Mouse (Mus musculus) lung, postnatal 0 days (tissue): ENCODE results near the gene Tarbp2. TPM values are rescaled to one million over a fixed set of nuclear protein-coding genes. Genes with fewer than 3 reads are reported as not detected.

Source experiments
- ATAC-seq: fragments of 200-750 bp; cut with Nextera tagmentation; 2 replicates; pipeline ENCODE4 v1.8.0; 2017; ENCODE audit warnings: moderate library complexity
- DNase-seq: peaks from one replicate; pipeline ENCODE4 v3.0.0-alpha.2; 2016; ENCODE audit warnings: low spot score
- H3K27ac ChIP-seq: fragments of 300-500 bp; sonication (generic); 2 replicates; pipeline ENCODE4 v1.5.1; 2014; ENCODE audit warnings: antibody characterized with exemption, mild to moderate bottlenecking, low read length, mixed read lengths
- H3K27me3 ChIP-seq: fragments of 300-500 bp; sonication (generic); replicated peaks from 2 replicates; pipeline ENCODE4 v1.6.1; 2014; ENCODE audit warnings: low read length, mixed read lengths; ENCODE audit not compliant: insufficient read depth
- H3K36me3 ChIP-seq: fragments of 300-500 bp; sonication (generic); 2 replicates; pipeline ENCODE4 v1.6.1; 2014; ENCODE audit warnings: low read length, mixed read lengths; ENCODE audit not compliant: insufficient read depth
- H3K4me1 ChIP-seq: fragments of 300-500 bp; sonication (generic); 2 replicates; pipeline ENCODE4 v1.6.1; 2014; ENCODE audit warnings: antibody characterized with exemption, low read depth, low read length, mixed read lengths; ENCODE audit not compliant: insufficient read depth
- H3K4me2 ChIP-seq: fragments of 300-500 bp; sonication (generic); replicated peaks from 2 replicates; pipeline ENCODE4 v1.6.1; 2014; ENCODE audit warnings: low read depth, mild to moderate bottlenecking, low read length, moderate library complexity, mixed read lengths
- H3K4me3 ChIP-seq: fragments of 300-500 bp; sonication (generic); 2 replicates; pipeline ENCODE4 v1.5.1; 2014; ENCODE audit warnings: low read depth, low read length
- H3K9ac ChIP-seq: fragments of 300-500 bp; sonication (generic); replicated peaks from 2 replicates; pipeline ENCODE4 v1.6.1; 2014; ENCODE audit warnings: low read depth, mild to moderate bottlenecking
- H3K9me3 ChIP-seq: fragments of 300-500 bp; sonication (generic); 2 replicates; pipeline ENCODE4 v1.6.1; 2016; ENCODE audit warnings: low read length, mixed read lengths
- CTCF ChIP-seq: IDR thresholded peaks from 2 replicates; pipeline ENCODE4 v1.5.1; 2016; ENCODE audit warnings: antibody characterized with exemption, mild to moderate bottlenecking
- EP300 ChIP-seq: IDR thresholded peaks from 2 replicates; pipeline ENCODE4 v1.6.1; 2016; ENCODE audit warnings: antibody characterized with exemption, mild to moderate bottlenecking, control low read depth
- WGBS: fragments of 180-500 bp; shearing (Covaris S2); extraction: QIAGEN DNeasy Blood & Tissue Kit; methylation state at CpG from one replicate; pipeline ENCODE4 v1.1.7; 2014; 5-methylcytosine and 5-hydroxymethylcytosine counted together
- polyA plus RNA-seq: library from polyadenylated mRNA; unstranded; fragments of >200 nt; fragmentation: Nextera tagmentation; extraction: Ambion mirVana; gene quantifications from 2 replicates; pipeline ENCODE4 v1.2.1, GENCODE M21; 2015

The Tarbp2 gene
- polyA plus RNA-seq, 1 experiment from 2014 or later, result 42.8 TPM

GRCm38 (mm10) chr15:102555581-102555980 lies 37.6 kb downstream of the Tarbp2 start:
- no peak for ATAC-seq
- Histone ChIP-seq H3K4me1 (no peaks in the 10 kb centered on the region), H3K4me3 (no peak overlapping the region), H3K9me3 (no peaks in the 10 kb centered on the region), H3K27me3 (no peaks in the 10 kb centered on the region), H3K4me2 (no peak overlapping the region), H3K9ac (no peak overlapping the region), H3K36me3 (peaks cover 29% of the 10 kb centered on the region; the same call in 1 of the 2 replicates), H3K27ac (no peak overlapping the region)
- no peak for DNase-seq
- 98% methylated on average over 1 of the region's 1 CpGs for WGBS
- TF ChIP-seq EP300 (no peak), CTCF (no peak)

- H3K36me3 ChIP-seq, result peaks cover 14% of the 10 kb centered on the region; the same call in 1 of the 2 replicates
- H3K9me3 ChIP-seq, result no peaks in the 10 kb centered on the region
- H3K4me2 ChIP-seq, result no peak overlapping the region
- no peaks in the 10 kb centered on the region for H3K27me3 ChIP-seq
- no peak overlapping the region for H3K4me3 ChIP-seq
- no peaks in the 10 kb centered on the region for H3K4me1 ChIP-seq
- no peak for ATAC-seq
- DNase-seq, result peak; percentile 25
- peak; percentile 43 for TF ChIP-seq CTCF
- TF ChIP-seq EP300, result no peak
- peak overlapping the region; percentile 12; the same call in 1 of the 2 replicates for H3K27ac ChIP-seq
- H3K9ac ChIP-seq, result no peak overlapping the region
Measured at GRCm38 (mm10) chr15:102557580-102557979, 39.6 kb downstream of the Tarbp2 start.

GRCm38 (mm10) chr15:102562491-102562890 lies 44.5 kb downstream of the Tarbp2 start:
- Histone ChIP-seq H3K4me2 (no peak overlapping the region), H3K27ac (no peak overlapping the region), H3K4me1 (no peaks in the 10 kb centered on the region), H3K9ac (no peak overlapping the region), H3K36me3 (no peaks in the 10 kb centered on the region; the same call in 1 of the 2 replicates), H3K27me3 (no peaks in the 10 kb centered on the region), H3K4me3 (no peak overlapping the region), H3K9me3 (no peaks in the 10 kb centered on the region)
- no peak for TF ChIP-seq EP300
- no peak for TF ChIP-seq CTCF
- DNase-seq, result no peak
- WGBS, result 93% methylated on average over 1 of the region's 1 CpGs
- no peak for ATAC-seq

GRCm38 (mm10) chr15:102563061-102563460 lies 45.1 kb downstream of the Tarbp2 start:
- Histone ChIP-seq H3K36me3 (no peaks in the 10 kb centered on the region; the same call in 1 of the 2 replicates), H3K27me3 (no peaks in the 10 kb centered on the region), H3K9me3 (no peaks in the 10 kb centered on the region), H3K27ac (no peak overlapping the region), H3K4me2 (no peak overlapping the region), H3K4me1 (no peaks in the 10 kb centered on the region), H3K4me3 (no peak overlapping the region), H3K9ac (no peak overlapping the region)
- ATAC-seq, result no peak
- TF ChIP-seq EP300 (no peak), CTCF (no peak)
- WGBS, result 87% methylated on average over 3 of the region's 3 CpGs
- DNase-seq, result no peak

GRCm38 (mm10) chr15:102563681-102564080 lies 45.7 kb downstream of the Tarbp2 start:
- Histone ChIP-seq H3K27ac (no peak overlapping the region), H3K9me3 (no peaks in the 10 kb centered on the region), H3K36me3 (no peaks in the 10 kb centered on the region; the same call in 1 of the 2 replicates), H3K9ac (no peak overlapping the region), H3K4me1 (no peaks in the 10 kb centered on the region), H3K27me3 (no peaks in the 10 kb centered on the region), H3K4me2 (no peak overlapping the region), H3K4me3 (no peak overlapping the region)
- WGBS, result 87% methylated on average over 5 of the region's 5 CpGs
- DNase-seq (no peak), ATAC-seq (no peak)
- TF ChIP-seq CTCF (no peak), EP300 (no peak)

- ATAC-seq (no peak), DNase-seq (no peak)
- no peak for TF ChIP-seq EP300
- no peak for TF ChIP-seq CTCF
- H3K9ac ChIP-seq, result no peak overlapping the region
- H3K27me3 ChIP-seq, result no peaks in the 10 kb centered on the region
- no peaks in the 10 kb centered on the region; the same call in 1 of the 2 replicates for H3K36me3 ChIP-seq
- no peak overlapping the region for H3K27ac ChIP-seq
- no peak overlapping the region for H3K4me3 ChIP-seq
- no peaks in the 10 kb centered on the region for H3K9me3 ChIP-seq
- no peaks in the 10 kb centered on the region for H3K4me1 ChIP-seq
- WGBS, result 74% methylated on average over 2 of the region's 2 CpGs
- H3K4me2 ChIP-seq, result no peak overlapping the region
Measured at GRCm38 (mm10) chr15:102567849-102568248, 49.9 kb downstream of the Tarbp2 start.

- H3K27ac ChIP-seq, result 0 out of 2 replicates have a peak overlapping the region, but pooled peaks have one; percentile 2
- H3K27me3 ChIP-seq, result no peaks in the 10 kb centered on the region
- H3K9ac ChIP-seq, result no peak overlapping the region
- DNase-seq, result peak; percentile 76
- peak; percentile 48 for ATAC-seq
- H3K9me3 ChIP-seq, result no peaks in the 10 kb centered on the region
- no peak for TF ChIP-seq CTCF
- TF ChIP-seq EP300, result no peak
- WGBS, result 31% methylated on average over 3 of the region's 3 CpGs
- no peaks in the 10 kb centered on the region for H3K4me1 ChIP-seq
- no peak overlapping the region for H3K4me3 ChIP-seq
- no peaks in the 10 kb centered on the region for H3K36me3 ChIP-seq
- H3K4me2 ChIP-seq, result no peak overlapping the region
Measured at GRCm38 (mm10) chr15:102572081-102572480, 54.1 kb downstream of the Tarbp2 start.

Other genes starting within 250 kb of the Tarbp2 start
- gene Gm9918, start 247.6 kb upstream of the Tarbp2 start, polyA plus RNA-seq, result 0.13 and 0.36 TPM in 2 replicates
- gene Mfsd5, start 238.7 kb upstream of the Tarbp2 start, polyA plus RNA-seq, result 70.4 and 72.7 TPM in 2 replicates
- 0.99 and 1.4 TPM in 2 replicates for gene Espl1, start 221.9 kb upstream of the Tarbp2 start, polyA plus RNA-seq
- gene Pfdn5, start 192.1 kb upstream of the Tarbp2 start, polyA plus RNA-seq, result 457 and 467 TPM in 2 replicates
- 46.1 and 48.3 TPM in 2 replicates for gene Myg1, start 186.5 kb upstream of the Tarbp2 start, polyA plus RNA-seq
- 16.2 and 17.0 TPM in 2 replicates for gene Aaas, start 167.4 kb upstream of the Tarbp2 start, polyA plus RNA-seq
- gene Sp7, start 151.0 kb upstream of the Tarbp2 start, polyA plus RNA-seq, result not detected in 2 replicates
- 7.3 and 8.6 TPM in 2 replicates for gene Sp1, start 112.0 kb upstream of the Tarbp2 start, polyA plus RNA-seq
- gene Amhr2, start 72.8 kb upstream of the Tarbp2 start, polyA plus RNA-seq, result 8.3 and 11.0 TPM in 2 replicates
- 110 and 128 TPM in 2 replicates for gene Prr13, start 59.2 kb upstream of the Tarbp2 start, polyA plus RNA-seq
- gene Pcbp2, start 47.7 kb upstream of the Tarbp2 start, polyA plus RNA-seq, result 154 and 157 TPM in 2 replicates
- gene Gm10337, start 14.5 kb upstream of the Tarbp2 start, polyA plus RNA-seq, result 2.0 TPM in 1 of 2 replicates, not detected in the other
- gene Map3k12, start 1.1 kb upstream of the Tarbp2 start, polyA plus RNA-seq, result 4.2 and 4.9 TPM in 2 replicates
- gene Npff, start 6.8 kb downstream of the Tarbp2 start, polyA plus RNA-seq, result 3.7 and 4.2 TPM in 2 replicates
- not detected in 2 replicates for gene Gm28047, start 106.9 kb downstream of the Tarbp2 start, polyA plus RNA-seq
- 37.4 and 42.8 TPM in 2 replicates for gene Atf7, start 107.3 kb downstream of the Tarbp2 start, polyA plus RNA-seq
- gene Atp5g2, start 154.2 kb downstream of the Tarbp2 start, polyA plus RNA-seq, result 48.6 and 49.8 TPM in 2 replicates
- gene Calcoco1, start 204.0 kb downstream of the Tarbp2 start, polyA plus RNA-seq, result 92.3 and 99.4 TPM in 2 replicates